Mouse (Mus musculus) forebrain, postnatal 0 days (tissue): ENCODE measurements around the gene Slc8b1. TPM values are rescaled to one million over a fixed set of nuclear protein-coding genes. Genes with fewer than 3 reads are reported as not detected.

Experiments used
- ATAC-seq: fragments of 200-750 bp; cut with Nextera tagmentation; 2 replicates; pipeline ENCODE4 v1.8.0; 2017; ENCODE audit warnings: mild to moderate bottlenecking, moderate library complexity
- DNase-seq: peaks from one replicate; pipeline ENCODE4 v3.0.0-alpha.2; 2015
- H3K27ac ChIP-seq: fragments of 300-500 bp; sonication (generic); 2 replicates; pipeline ENCODE4 v1.5.1; 2014; ENCODE audit warnings: low read depth, mild to moderate bottlenecking, antibody characterized with exemption, low read length, moderate library complexity, mixed read lengths
- H3K27me3 ChIP-seq: fragments of 300-500 bp; sonication (generic); 2 replicates; pipeline ENCODE4 v1.6.1; 2014; ENCODE audit warnings: mild to moderate bottlenecking, low read length, mixed read lengths; ENCODE audit not compliant: insufficient read depth
- H3K36me3 ChIP-seq: fragments of 300-500 bp; sonication (generic); 2 replicates; pipeline ENCODE4 v1.6.1; 2014; ENCODE audit warnings: mild to moderate bottlenecking, moderate library complexity; ENCODE audit not compliant: insufficient read depth
- H3K4me1 ChIP-seq: fragments of 300-500 bp; sonication (generic); 2 replicates; pipeline ENCODE4 v1.6.1; 2014; ENCODE audit warnings: antibody characterized with exemption; ENCODE audit not compliant: insufficient read depth
- H3K4me2 ChIP-seq: fragments of 300-500 bp; sonication (generic); 2 replicates; pipeline ENCODE4 v1.6.1; 2014; ENCODE audit warnings: low read depth, mild to moderate bottlenecking, moderate library complexity
- H3K4me3 ChIP-seq: fragments of 300-500 bp; sonication (generic); 2 replicates; pipeline ENCODE4 v1.5.1; 2014; ENCODE audit warnings: low read depth, low read length, mixed read lengths
- H3K9ac ChIP-seq: fragments of 300-500 bp; sonication (generic); 2 replicates; pipeline ENCODE4 v1.6.1; 2014; ENCODE audit warnings: mild to moderate bottlenecking
- H3K9me3 ChIP-seq: fragments of 300-500 bp; sonication (generic); 2 replicates; pipeline ENCODE4 v1.6.1; 2016; ENCODE audit warnings: low read length
- CTCF ChIP-seq: sonication (generic); IDR thresholded peaks from 2 replicates; pipeline ENCODE4 v1.5.1; 2016; ENCODE audit warnings: antibody characterized with exemption, control low read depth, low read depth
- WGBS: fragments of 180-500 bp; shearing (Covaris S2); extraction: QIAGEN DNeasy Blood & Tissue Kit; methylation state at CpG from one replicate; pipeline ENCODE4 v1.1.7; 2014; 5-methylcytosine and 5-hydroxymethylcytosine counted together
- polyA plus RNA-seq: library from polyadenylated mRNA; unstranded; fragments of >200 nt; fragmentation: Nextera tagmentation; extraction: Ambion mirVana; gene quantifications from 2 replicates; pipeline ENCODE4 v1.2.1, GENCODE M21; 2015
- total RNA-seq: library from RNA; depleted of rRNA; stranded (reverse); fragments of >200 nt; gene quantifications from 2 replicates; pipeline ENCODE4 v1.2.3, GENCODE M21; 2014

The Slc8b1 gene
- total and polyA plus RNA-seq, 2 experiments from 2014 or later: 2.0 to 4.9 TPM

- peaks cover 29% of the 10 kb centered on the region for H3K4me1 ChIP-seq
- no peak overlapping the region for H3K9ac ChIP-seq
- no peak for TF ChIP-seq CTCF
- no peak overlapping the region for H3K4me2 ChIP-seq
- 50% methylated on average over 14 of the region's 14 CpGs for WGBS
- no peaks in the 10 kb centered on the region for H3K27me3 ChIP-seq
- H3K36me3 ChIP-seq: no peaks in the 10 kb centered on the region
- peak; percentile 29 for DNase-seq
- 0 out of 2 replicates have a peak overlapping the region, but pooled peaks have one; percentile 15 for H3K27ac ChIP-seq
- no peak for ATAC-seq
- no peaks in the 10 kb centered on the region for H3K9me3 ChIP-seq
- no peak overlapping the region for H3K4me3 ChIP-seq
These were observed 60.2 kb downstream of the Slc8b1 start for GRCm38 (mm10) chr5:120571056-120571740.

- Histone ChIP-seq H3K4me3 (no peak overlapping the region), H3K9ac (no peak overlapping the region), H3K4me2 (no peak overlapping the region), H3K4me1 (0 out of 2 replicates have a peak, but pooled peaks cover 6% of the 10 kb centered on the region), H3K9me3 (no peaks in the 10 kb centered on the region), H3K36me3 (no peaks in the 10 kb centered on the region), H3K27me3 (no peaks in the 10 kb centered on the region), H3K27ac (no peak overlapping the region)
- TF ChIP-seq CTCF: no peak
- ATAC-seq (no peak), DNase-seq (no peak)
- 76% methylated on average over 10 of the region's 10 CpGs for WGBS
These were observed 63.6 kb downstream of the Slc8b1 start for GRCm38 (mm10) chr5:120574469-120575063.

DNA sequence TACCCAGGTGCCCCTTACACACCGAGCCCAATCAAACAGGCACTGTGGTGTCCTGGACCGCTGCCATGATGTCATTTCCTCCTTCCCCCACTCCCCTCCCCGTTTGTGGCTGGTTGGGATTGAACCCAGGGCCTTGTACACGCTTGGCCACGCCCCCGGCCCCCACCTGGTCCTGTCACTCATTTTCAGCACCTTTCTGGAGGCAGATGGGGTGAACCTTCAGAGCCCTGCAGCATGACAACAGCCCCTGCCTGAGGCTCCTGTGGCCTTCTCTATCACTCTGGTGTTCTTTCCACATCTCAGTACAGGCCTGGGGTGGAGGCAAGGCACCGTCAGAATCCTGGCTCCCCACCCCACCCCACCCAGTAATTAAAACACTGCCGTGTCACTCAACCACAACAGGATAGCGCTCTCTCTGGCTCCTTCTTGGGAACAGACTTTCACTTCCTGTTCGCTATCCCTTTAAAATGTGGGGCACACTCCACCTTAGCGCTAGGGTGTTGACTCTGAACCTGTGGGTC lies 65.9 kb downstream of the Slc8b1 start:
- Histone ChIP-seq H3K27ac (no peak overlapping the region), H3K4me3 (no peak overlapping the region), H3K4me1 (no peaks in the 10 kb centered on the region), H3K27me3 (no peaks in the 10 kb centered on the region), H3K9ac (no peak overlapping the region), H3K36me3 (0 out of 2 replicates have a peak, but pooled peaks cover 6% of the 10 kb centered on the region), H3K4me2 (no peak overlapping the region), H3K9me3 (no peaks in the 10 kb centered on the region)
- ATAC-seq (no peak), DNase-seq (no peak)
- 76% methylated on average over 11 of the region's 11 CpGs for WGBS
- no peak for TF ChIP-seq CTCF

DNA sequence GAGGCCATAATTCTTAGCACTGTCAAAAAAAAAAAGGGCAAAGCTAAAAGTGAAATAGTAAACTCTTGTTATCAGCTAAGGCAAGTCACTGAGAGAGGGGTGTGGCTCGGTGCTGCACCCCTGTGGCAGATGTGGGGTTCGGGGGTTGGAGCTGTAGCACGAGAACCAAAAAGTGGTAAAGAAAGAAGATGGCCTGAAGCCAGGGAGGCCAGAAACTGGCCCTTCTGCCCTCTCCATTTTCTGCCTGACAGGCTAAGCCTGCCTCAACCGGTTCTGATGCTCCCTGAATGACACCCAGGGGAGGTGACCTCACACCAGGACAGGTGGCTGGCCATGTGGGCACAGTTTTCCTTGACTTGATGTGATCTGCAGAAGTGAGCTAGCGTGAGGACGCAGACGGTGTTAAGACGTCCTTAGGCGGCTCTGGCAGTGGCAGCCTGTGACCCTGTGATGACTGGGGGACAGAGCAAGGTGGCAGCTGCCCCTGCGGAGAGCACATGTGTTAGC lies 67.0 kb downstream of the Slc8b1 start:
- H3K9ac ChIP-seq: no peak overlapping the region
- TF ChIP-seq CTCF: no peak
- 60% methylated on average over 10 of the region's 10 CpGs for WGBS
- H3K36me3 ChIP-seq: peaks cover 10% of the 10 kb centered on the region; the same call in 1 of the 2 replicates
- no peaks in the 10 kb centered on the region for H3K4me1 ChIP-seq
- H3K27ac ChIP-seq: no peak overlapping the region
- H3K4me3 ChIP-seq: no peak overlapping the region
- H3K4me2 ChIP-seq: no peak overlapping the region
- ATAC-seq (no peak), DNase-seq (no peak)
- no peaks in the 10 kb centered on the region for H3K27me3 ChIP-seq
- no peaks in the 10 kb centered on the region for H3K9me3 ChIP-seq

DNA sequence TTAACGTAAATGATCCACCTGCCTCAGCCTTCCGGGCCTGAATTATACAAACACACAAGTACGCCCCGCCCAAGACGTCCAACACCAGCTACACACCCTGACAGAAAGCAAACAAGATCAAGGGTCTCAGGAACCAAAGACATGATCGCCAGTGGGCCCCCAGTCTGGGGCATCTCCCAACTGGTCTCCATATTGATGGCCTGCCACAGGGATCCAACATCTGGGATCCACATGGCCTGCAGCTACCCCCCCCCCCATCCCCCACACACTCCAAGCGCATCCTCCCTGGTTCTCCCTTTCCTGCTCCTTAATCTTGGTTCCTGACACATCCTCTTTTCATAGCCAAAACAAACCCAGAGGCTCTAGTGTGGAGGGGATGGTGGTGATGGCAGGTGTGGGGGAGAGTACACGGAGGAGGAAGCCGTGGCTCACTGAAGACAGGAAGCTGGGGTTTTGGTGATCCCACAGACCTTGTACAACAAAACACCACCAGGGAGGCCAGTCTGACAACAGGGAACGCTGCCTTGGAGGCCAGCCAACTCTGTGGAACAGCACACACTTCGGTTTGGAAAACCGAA lies 67.6 kb downstream of the Slc8b1 start:
- no peak for DNase-seq
- no peak overlapping the region for H3K27ac ChIP-seq
- 53% methylated on average over 12 of the region's 12 CpGs for WGBS

GRCm38 (mm10) chr5:120579211-120579897 lies 68.4 kb downstream of the Slc8b1 start:
- Histone ChIP-seq H3K9ac (no peak overlapping the region), H3K36me3 (peaks cover 20% of the 10 kb centered on the region; the same call in 1 of the 2 replicates), H3K4me2 (peak overlapping the region; percentile 5; the same call in 1 of the 2 replicates), H3K27ac (peak overlapping the region; percentile 40), H3K9me3 (no peaks in the 10 kb centered on the region), H3K4me3 (no peak overlapping the region), H3K27me3 (no peaks in the 10 kb centered on the region), H3K4me1 (no peaks in the 10 kb centered on the region)
- DNase-seq: peak; percentile 52
- TF ChIP-seq CTCF: no peak
- 63% methylated on average over 26 of the region's 26 CpGs for WGBS
- ATAC-seq: peak; percentile 70

More for the DNA sequence above, 67.6 kb downstream of the Slc8b1 start:
- no peak overlapping the region for H3K9ac ChIP-seq
- no peaks in the 10 kb centered on the region for H3K9me3 ChIP-seq
- no peak for TF ChIP-seq CTCF
- no peak for ATAC-seq
- no peak overlapping the region for H3K4me2 ChIP-seq
- H3K27me3 ChIP-seq: no peaks in the 10 kb centered on the region
- peaks cover 16% of the 10 kb centered on the region; the same call in 1 of the 2 replicates for H3K36me3 ChIP-seq
- no peak overlapping the region for H3K4me3 ChIP-seq
- no peaks in the 10 kb centered on the region for H3K4me1 ChIP-seq
